Mouse (Mus musculus): ENCODE measurements around the gene Gcnt1.

DNA sequence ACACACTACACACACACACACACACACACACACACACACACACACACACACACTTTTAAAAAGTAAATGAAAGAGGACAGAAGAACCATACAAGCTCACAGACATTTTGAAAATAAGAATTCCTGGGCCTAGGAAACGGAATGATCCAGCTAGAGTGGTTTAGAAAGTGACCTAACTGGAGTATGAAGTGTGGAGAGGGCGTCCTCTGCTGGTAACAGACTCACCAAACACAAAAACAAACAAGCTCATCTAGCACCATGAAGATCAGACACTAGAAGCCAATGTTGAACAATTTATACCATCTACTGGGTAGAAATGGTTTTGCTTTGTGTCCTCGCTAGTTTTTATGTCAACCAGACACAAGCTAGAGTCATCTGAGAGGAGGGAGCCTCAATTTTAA lies 7.9 kb downstream of the Gcnt1 start:
- TF ChIP-seq CTCF (IDR thresholded peaks at IDR 0.05; ENCODE audit: extremely low read depth, insufficient read depth, insufficient read length, insufficient replicate concordance) (peak; percentile 19; the same call in 1 of the 2 replicates), POLR2A (IDR thresholded peaks at IDR 0.05; ENCODE audit: low read depth, low read length) (no peak)
